Mouse (Mus musculus) hindbrain, embryonic 12.5 days (tissue): ENCODE measurements around the gene Nalcn. TPM values are rescaled to one million over a fixed set of nuclear protein-coding genes. Genes with fewer than 3 reads are reported as not detected.

ENCODE experiments used
- ATAC-seq: fragments of 200-750 bp; cut with Nextera tagmentation; 2 replicates; pipeline ENCODE4 v1.8.0; 2017; ENCODE audit warnings: moderate TSS enrichment; ENCODE audit not compliant: low FRiP score
- H3K27ac ChIP-seq: fragments of 300-500 bp; sonication (generic); 2 replicates; pipeline ENCODE4 v1.5.1; 2016; ENCODE audit warnings: mild to moderate bottlenecking
- H3K27me3 ChIP-seq: fragments of 300-500 bp; sonication (generic); 2 replicates; pipeline ENCODE4 v1.6.1; 2016; ENCODE audit warnings: mild to moderate bottlenecking
- H3K36me3 ChIP-seq: fragments of 300-500 bp; sonication (generic); 2 replicates; pipeline ENCODE4 v1.6.1; 2016; ENCODE audit warnings: mild to moderate bottlenecking
- H3K4me1 ChIP-seq: fragments of 300-500 bp; sonication (generic); 2 replicates; pipeline ENCODE4 v1.6.1; 2016
- H3K4me2 ChIP-seq: fragments of 300-500 bp; sonication (generic); replicated peaks from 2 replicates; pipeline ENCODE4 v1.6.1; 2016; ENCODE audit warnings: mild to moderate bottlenecking
- H3K4me3 ChIP-seq: fragments of 300-500 bp; sonication (generic); 2 replicates; pipeline ENCODE4 v1.5.1; 2016; ENCODE audit warnings: mild to moderate bottlenecking
- H3K9ac ChIP-seq: fragments of 300-500 bp; sonication (generic); 2 replicates; pipeline ENCODE4 v1.6.1; 2016; ENCODE audit warnings: mild to moderate bottlenecking, moderate library complexity
- H3K9me3 ChIP-seq: fragments of 300-500 bp; sonication (generic); replicated peaks from 2 replicates; pipeline ENCODE4 v1.6.1; 2016; ENCODE audit warnings: mild to moderate bottlenecking
- WGBS: fragments of 180-500 bp; shearing (Covaris S2); methylation state at CpG from one replicate; pipeline ENCODE4 v1.1.7; 2016; 5-methylcytosine and 5-hydroxymethylcytosine counted together
- polyA plus RNA-seq: library from polyadenylated mRNA; unstranded; fragments of >200 nt; fragmentation: Nextera tagmentation; extraction: Ambion mirVana; gene quantifications from 2 replicates; pipeline ENCODE4 v1.2.1, GENCODE M21; 2016

The Nalcn gene
- polyA plus RNA-seq, 1 experiment from 2014 or later: 4.5 TPM

DNA sequence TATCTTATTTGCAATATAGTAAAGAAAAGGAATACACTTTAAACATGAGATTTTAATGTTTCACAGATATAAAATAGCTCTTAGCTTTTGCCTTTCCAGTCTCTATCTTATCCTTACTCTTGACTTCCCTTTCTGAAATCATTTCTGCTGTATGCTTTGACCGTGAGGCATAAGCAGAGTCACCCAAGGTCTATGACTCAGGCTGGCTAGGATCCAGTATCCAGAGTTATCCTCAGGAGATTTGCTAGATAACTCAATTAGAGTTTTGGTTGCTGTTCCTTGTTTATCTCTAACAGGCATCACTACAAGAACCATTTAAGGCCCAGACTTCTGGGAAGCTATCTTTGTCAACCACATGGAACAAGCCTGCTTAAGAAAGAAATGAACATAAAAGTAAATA is 164.9 kb downstream of the Nalcn start:
- Histone ChIP-seq H3K4me3 (no peak overlapping the region), H3K36me3 (no peaks in the 10 kb centered on the region), H3K4me1 (no peaks in the 10 kb centered on the region), H3K9me3 (no peaks in the 10 kb centered on the region), H3K27me3 (no peaks in the 10 kb centered on the region), H3K4me2 (no peak overlapping the region), H3K9ac (no peak overlapping the region), H3K27ac (no peak overlapping the region)
- no peak for ATAC-seq
- 76% methylated on average over 1 of the region's 1 CpGs for WGBS

DNA sequence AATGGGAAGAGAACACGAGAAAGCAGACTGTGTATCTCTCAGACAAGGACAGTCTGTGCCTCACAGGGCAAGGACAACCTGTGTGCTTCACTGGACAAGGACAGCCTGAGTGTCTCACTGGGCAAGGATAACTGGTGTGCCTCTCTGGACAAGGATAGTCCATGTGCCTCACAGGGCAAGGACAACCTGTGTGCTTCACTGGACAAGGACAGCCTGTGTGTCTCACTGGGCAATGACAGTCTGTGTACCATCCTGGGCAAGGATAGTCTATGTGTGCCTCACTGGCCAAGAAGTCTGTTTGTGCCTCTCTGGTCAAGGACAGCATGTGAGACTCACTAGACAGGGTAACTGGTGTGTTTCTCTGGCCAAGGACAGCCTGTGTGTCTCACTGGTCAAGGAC is 180.9 kb downstream of the Nalcn start:
- H3K4me3 ChIP-seq: no peak overlapping the region
- no peaks in the 10 kb centered on the region for H3K36me3 ChIP-seq
- no peak overlapping the region for H3K27ac ChIP-seq
- no peak overlapping the region for H3K9ac ChIP-seq
- H3K4me2 ChIP-seq: no peak overlapping the region
- 61% methylated on average over 1 of the region's 1 CpGs for WGBS
- H3K9me3 ChIP-seq: no peaks in the 10 kb centered on the region
- no peaks in the 10 kb centered on the region for H3K4me1 ChIP-seq
- ATAC-seq: no peak
- no peaks in the 10 kb centered on the region for H3K27me3 ChIP-seq

DNA sequence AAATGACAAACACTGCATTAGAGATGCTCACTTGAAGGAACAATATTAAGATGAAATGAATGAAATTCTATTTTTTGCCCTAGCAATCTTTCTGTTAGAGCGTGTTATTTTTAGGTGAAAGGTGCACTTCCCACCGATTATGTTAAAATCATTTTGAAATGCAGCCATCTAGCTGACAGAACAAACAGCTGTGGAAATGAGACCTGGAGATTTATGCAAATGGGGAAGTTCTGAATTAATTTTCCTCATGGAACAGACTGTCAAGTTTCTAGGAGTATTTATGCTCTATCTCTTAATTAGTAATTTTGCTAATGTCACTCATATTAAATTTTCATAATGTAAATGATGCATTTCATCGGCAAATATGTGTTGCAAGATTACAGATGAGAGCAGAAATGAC is 191.4 kb downstream of the Nalcn start:
- H3K4me1 ChIP-seq: no peaks in the 10 kb centered on the region
- WGBS: 80% methylated on average over 3 of the region's 3 CpGs
- H3K27me3 ChIP-seq: no peaks in the 10 kb centered on the region
- no peak overlapping the region for H3K4me3 ChIP-seq
- H3K9ac ChIP-seq: no peak overlapping the region
- H3K36me3 ChIP-seq: no peaks in the 10 kb centered on the region
- no peaks in the 10 kb centered on the region for H3K9me3 ChIP-seq
- no peak overlapping the region for H3K4me2 ChIP-seq
- no peak overlapping the region for H3K27ac ChIP-seq
- ATAC-seq: no peak

DNA sequence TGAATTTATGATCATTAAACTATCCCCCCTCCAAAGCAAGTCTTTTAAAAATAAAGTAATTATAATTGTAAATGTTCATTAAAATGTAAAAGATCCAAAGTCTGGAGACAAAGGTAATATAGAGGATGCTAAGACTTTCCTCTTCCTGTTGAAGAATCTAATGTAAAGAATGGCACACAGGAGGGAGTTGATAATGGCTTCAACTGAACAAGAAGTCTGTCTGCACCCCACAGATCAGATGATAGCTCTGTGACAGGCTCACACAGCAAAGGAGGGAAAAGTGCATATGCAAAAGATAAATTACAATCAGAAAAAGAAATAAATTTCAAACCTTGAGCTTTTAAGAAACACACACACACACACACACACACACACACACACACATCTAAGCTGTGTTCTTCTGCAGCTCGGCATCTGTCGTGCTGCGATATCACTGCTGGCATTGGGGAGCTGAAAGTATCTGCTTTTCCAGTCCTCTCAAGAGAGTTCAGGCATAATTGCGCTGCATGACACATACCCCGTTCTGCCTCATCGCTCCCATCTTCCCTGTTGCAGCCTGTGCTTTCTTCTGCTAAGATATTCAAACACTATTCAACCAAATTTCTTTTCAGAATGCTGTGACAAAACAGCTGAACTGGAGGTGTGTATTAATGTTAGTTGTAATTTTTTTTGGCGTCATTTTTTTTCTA is 250.6 kb downstream of the Nalcn start:
- no peaks in the 10 kb centered on the region for H3K27me3 ChIP-seq
- peak; percentile 66 for ATAC-seq
- H3K36me3 ChIP-seq: no peaks in the 10 kb centered on the region
- no peak overlapping the region for H3K9ac ChIP-seq
- H3K4me1 ChIP-seq: no peaks in the 10 kb centered on the region; the same call in 1 of the 2 replicates
- no peak overlapping the region for H3K27ac ChIP-seq
- WGBS: 46% methylated on average over 7 of the region's 7 CpGs
- no peak overlapping the region for H3K4me2 ChIP-seq
- H3K4me3 ChIP-seq: no peak overlapping the region
- no peaks in the 10 kb centered on the region for H3K9me3 ChIP-seq

DNA sequence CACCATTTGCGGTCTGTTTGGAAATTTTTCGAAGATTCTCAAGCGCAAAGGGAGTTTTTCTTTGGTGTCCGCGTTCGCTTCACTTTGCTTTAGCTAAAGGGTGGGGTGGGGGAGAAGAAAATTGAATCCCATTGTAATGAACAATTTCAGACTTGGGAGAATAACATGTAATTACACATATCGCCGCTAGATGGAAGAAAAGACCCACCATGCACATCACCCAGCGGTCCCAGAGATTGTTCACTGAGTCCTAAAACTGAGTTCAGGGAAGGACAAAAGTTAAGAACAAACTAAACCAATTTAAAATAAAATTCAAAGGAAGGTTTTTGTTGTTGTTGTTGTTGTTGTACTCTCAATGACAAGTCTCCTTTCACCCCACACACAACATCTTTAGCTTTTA is 255.4 kb downstream of the Nalcn start:
- Histone ChIP-seq H3K4me2 (no peak overlapping the region), H3K9ac (no peak overlapping the region), H3K36me3 (no peaks in the 10 kb centered on the region), H3K9me3 (no peaks in the 10 kb centered on the region), H3K27me3 (no peaks in the 10 kb centered on the region), H3K4me1 (no peaks in the 10 kb centered on the region; the same call in 1 of the 2 replicates), H3K27ac (no peak overlapping the region), H3K4me3 (no peak overlapping the region)
- ATAC-seq: peak; percentile 73; the same call in 1 of the 2 replicates
- 17% methylated on average over 9 of the region's 9 CpGs for WGBS

GRCm38 (mm10) chr14:123359691-123360090 is 267.3 kb downstream of the Nalcn start:
- Histone ChIP-seq H3K9me3 (no peaks in the 10 kb centered on the region), H3K9ac (no peak overlapping the region), H3K27me3 (no peaks in the 10 kb centered on the region), H3K4me1 (no peaks in the 10 kb centered on the region), H3K4me2 (no peak overlapping the region), H3K36me3 (no peaks in the 10 kb centered on the region), H3K27ac (no peak overlapping the region), H3K4me3 (no peak overlapping the region)
- ATAC-seq: no peak
- WGBS: 85% methylated on average over 1 of the region's 1 CpGs

- no peak for ATAC-seq
- Histone ChIP-seq H3K27ac (no peak overlapping the region), H3K4me3 (no peak overlapping the region), H3K27me3 (no peaks in the 10 kb centered on the region), H3K9me3 (no peaks in the 10 kb centered on the region), H3K36me3 (no peaks in the 10 kb centered on the region), H3K4me2 (no peak overlapping the region), H3K4me1 (no peaks in the 10 kb centered on the region), H3K9ac (no peak overlapping the region)
- WGBS: 23% methylated on average over 6 of the region's 6 CpGs
Observed at GRCm38 (mm10) chr14:123352973-123353372, 274.0 kb downstream of the Nalcn start.

DNA sequence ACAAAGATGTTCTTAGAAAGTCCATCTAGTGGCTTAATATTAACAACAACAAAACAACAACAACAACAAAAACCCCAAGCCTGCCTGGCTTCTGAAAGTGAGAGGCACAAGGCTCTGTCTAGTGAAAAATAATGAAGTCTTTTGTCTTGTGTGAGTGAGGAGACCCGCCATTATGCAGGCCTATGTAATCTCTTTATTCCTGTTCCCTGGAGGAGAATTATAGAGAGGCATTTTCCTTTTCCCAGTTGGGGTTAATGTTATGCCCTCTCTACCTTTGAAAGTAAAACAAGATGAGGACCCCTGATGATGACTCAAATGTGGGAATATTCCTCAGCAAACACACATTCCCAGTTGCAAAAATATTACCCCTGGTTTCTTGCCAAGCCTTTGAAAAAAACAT is 295.1 kb downstream of the Nalcn start:
- 16% methylated on average over 1 of the region's 1 CpGs for WGBS
- no peaks in the 10 kb centered on the region for H3K4me1 ChIP-seq
- no peak overlapping the region for H3K27ac ChIP-seq
- H3K9ac ChIP-seq: no peak overlapping the region
- H3K4me2 ChIP-seq: no peak overlapping the region
- no peak for ATAC-seq
- no peaks in the 10 kb centered on the region for H3K27me3 ChIP-seq
- no peak overlapping the region for H3K4me3 ChIP-seq
- no peaks in the 10 kb centered on the region for H3K36me3 ChIP-seq
- H3K9me3 ChIP-seq: no peaks in the 10 kb centered on the region

DNA sequence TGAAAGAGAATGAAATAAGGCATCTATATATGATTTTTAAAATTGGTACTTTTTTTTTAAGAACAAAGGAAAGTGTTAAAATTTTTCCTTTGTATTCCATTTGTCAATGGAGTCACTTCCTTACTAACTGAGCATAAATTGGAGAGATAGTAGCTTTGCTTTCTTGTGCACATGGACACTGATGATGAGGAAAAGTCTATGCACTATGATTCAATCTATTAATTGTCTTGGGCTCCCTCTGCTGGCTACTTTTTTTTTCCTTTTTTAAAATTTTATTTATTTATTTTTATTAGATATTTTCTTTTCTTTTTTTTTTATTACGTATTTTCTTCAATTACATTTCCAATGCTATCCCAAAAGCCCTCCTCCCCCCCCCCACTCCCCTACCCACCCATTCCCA is 312.6 kb downstream of the Nalcn start:
- 40% methylated on average over 1 of the region's 1 CpGs for WGBS
- H3K9ac ChIP-seq: no peak overlapping the region
- H3K27ac ChIP-seq: no peak overlapping the region
- H3K9me3 ChIP-seq: no peaks in the 10 kb centered on the region
- H3K27me3 ChIP-seq: no peaks in the 10 kb centered on the region
- H3K36me3 ChIP-seq: no peaks in the 10 kb centered on the region
- no peak overlapping the region for H3K4me3 ChIP-seq
- H3K4me1 ChIP-seq: no peaks in the 10 kb centered on the region
- ATAC-seq: no peak
- no peak overlapping the region for H3K4me2 ChIP-seq

DNA sequence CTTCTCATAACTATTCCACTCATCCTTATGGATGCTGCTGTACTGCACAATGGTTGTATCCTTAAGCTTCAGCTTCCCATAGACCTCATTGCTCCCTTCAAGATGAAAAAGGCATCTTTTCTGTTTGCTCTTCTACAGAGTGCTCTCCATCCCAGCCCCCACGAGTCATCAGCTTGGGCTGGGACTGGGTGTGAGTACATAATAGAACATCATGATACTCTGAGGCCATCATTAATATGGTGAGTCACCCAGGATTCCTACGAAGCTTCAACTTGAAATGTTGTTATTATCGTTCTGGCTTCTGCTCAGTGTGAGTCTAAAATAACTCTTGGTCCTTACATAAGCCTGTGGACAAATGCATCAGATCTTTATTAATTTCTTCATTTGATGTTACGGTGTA is 314.6 kb downstream of the Nalcn start:
- no peaks in the 10 kb centered on the region for H3K27me3 ChIP-seq
- H3K4me3 ChIP-seq: no peak overlapping the region
- ATAC-seq: no peak
- no peak overlapping the region for H3K27ac ChIP-seq
- WGBS: 89% methylated on average over 4 of the region's 4 CpGs
- no peaks in the 10 kb centered on the region for H3K36me3 ChIP-seq
- H3K4me2 ChIP-seq: no peak overlapping the region
- no peak overlapping the region for H3K9ac ChIP-seq
- no peaks in the 10 kb centered on the region for H3K9me3 ChIP-seq
- H3K4me1 ChIP-seq: no peaks in the 10 kb centered on the region

DNA sequence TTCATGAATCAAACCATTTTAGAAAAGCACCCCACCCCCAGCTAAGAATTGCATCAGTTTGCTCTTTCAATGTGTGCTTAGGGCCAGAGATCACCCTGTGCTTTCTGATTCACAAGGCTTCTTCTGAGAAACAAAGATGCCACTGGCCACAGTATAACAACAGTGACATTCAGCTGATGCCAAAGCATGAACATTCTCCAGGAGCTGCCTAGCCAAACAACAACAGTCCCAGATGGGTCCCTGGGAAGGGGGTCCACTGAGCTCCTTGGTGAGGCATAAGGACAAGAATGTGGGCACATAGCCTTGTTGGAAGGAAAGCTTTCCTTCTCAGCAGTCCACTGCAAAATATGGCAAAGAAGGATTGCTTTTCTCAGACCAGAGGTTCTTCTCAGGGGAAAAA is 330.9 kb downstream of the Nalcn start:
- no peaks in the 10 kb centered on the region for H3K4me1 ChIP-seq
- no peak for ATAC-seq

DNA sequence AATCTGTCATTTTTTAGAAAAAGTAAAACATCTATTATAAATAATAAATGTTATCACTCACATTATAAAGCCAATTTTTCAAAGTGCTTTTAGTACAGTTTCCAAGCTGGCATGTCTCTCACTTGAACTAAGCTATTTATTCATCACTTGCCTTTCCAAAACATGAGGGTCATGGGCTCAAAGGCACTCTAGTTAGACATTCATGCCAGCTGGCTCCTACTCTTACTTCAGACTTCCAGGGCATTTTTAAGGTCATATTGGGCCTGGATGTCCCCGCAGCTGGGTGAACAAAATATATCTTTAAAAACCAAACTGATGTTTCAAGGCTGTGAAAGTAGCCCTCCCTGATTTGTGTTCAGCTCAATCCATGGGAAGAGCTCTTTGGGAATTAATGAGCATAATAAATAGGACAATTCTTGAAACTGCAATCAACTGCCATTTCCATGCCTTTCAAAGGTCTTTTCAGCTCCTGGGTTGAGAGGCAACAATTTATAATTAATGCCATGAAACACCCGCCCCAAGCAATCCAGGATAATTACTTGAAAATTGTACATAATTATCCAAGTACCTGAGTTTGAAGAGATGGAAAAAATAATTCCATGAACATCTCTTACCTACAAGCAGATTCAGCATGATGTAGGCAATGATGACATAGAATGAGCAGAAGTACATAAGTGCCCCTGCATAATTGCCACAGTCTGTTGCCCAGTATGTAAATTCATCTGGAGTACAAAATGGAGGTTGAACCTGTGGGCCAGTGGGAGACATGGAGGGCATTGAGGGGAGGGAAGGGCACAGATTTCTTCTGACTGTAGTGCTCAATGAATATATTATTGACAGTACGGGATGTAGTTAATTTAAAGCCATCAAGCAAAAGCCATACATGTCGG is 335.6 kb downstream of the Nalcn start:
- no peaks in the 10 kb centered on the region for H3K36me3 ChIP-seq
- no peaks in the 10 kb centered on the region for H3K4me1 ChIP-seq
- 81% methylated on average over 4 of the region's 4 CpGs for WGBS
- no peaks in the 10 kb centered on the region for H3K9me3 ChIP-seq
- H3K27me3 ChIP-seq: no peaks in the 10 kb centered on the region
- no peak overlapping the region for H3K27ac ChIP-seq
- H3K4me2 ChIP-seq: no peak overlapping the region
- ATAC-seq: no peak
- H3K4me3 ChIP-seq: no peak overlapping the region
- no peak overlapping the region for H3K9ac ChIP-seq

More for the DNA sequence above, 330.9 kb downstream of the Nalcn start:
- H3K9ac ChIP-seq: no peak overlapping the region
- H3K27me3 ChIP-seq: no peaks in the 10 kb centered on the region
- H3K4me3 ChIP-seq: no peak overlapping the region
- H3K4me2 ChIP-seq: no peak overlapping the region
- no peak overlapping the region for H3K27ac ChIP-seq
- no peaks in the 10 kb centered on the region for H3K36me3 ChIP-seq
- H3K9me3 ChIP-seq: no peaks in the 10 kb centered on the region

GRCm38 (mm10) chr14:123282165-123282564 is 344.8 kb downstream of the Nalcn start:
- Histone ChIP-seq H3K9ac (no peak overlapping the region), H3K36me3 (no peaks in the 10 kb centered on the region), H3K27me3 (no peaks in the 10 kb centered on the region), H3K4me1 (no peaks in the 10 kb centered on the region), H3K27ac (no peak overlapping the region), H3K4me3 (no peak overlapping the region), H3K4me2 (no peak overlapping the region), H3K9me3 (no peaks in the 10 kb centered on the region)
- no peak for ATAC-seq
